Mouse (Mus musculus): ENCODE measurements at regions not wholly inside any gene's neighbourhood (a gene's known extent, or its start where the extent isn't known, plus 50 kb on each side); places are given as distances from the start of the nearest gene placed in this dataset.

- no peak overlapping the region for H3K27ac ChIP-seq (ENCODE audit: low read depth, low read length)
- H3K4me2 ChIP-seq (ENCODE audit: low read depth) = no peak overlapping the region
- no peak for TF ChIP-seq CTCF (IDR thresholded peaks at IDR 0.05; ENCODE audit: low read depth)
- no peaks in the 10 kb centered on the region for H3K4me1 ChIP-seq (ENCODE audit: insufficient read depth)
- no peaks in the 10 kb centered on the region for H3K27me3 ChIP-seq (ENCODE audit: insufficient read depth, low read length)
- 7% methylated on average over 3 of the region's 3 CpGs for WGBS
- no peak overlapping the region for H3K9ac ChIP-seq
- ATAC-seq (no peak), DNase-seq (no peak)
- no peaks in the 10 kb centered on the region for H3K9me3 ChIP-seq (ENCODE audit: low read length)
- H3K4me3 ChIP-seq (ENCODE audit: low read depth, low read length) = no peak overlapping the region
- no peaks in the 10 kb centered on the region for H3K36me3 ChIP-seq (ENCODE audit: insufficient read depth)
Measured at GRCm38 (mm10) chr8:44466409-44467078, 468.7 kb upstream of the Fat1 start.

- Histone ChIP-seq H3K27ac (ENCODE audit: low read depth, low read length) (no peak overlapping the region), H3K36me3 (ENCODE audit: insufficient read depth) (no peaks in the 10 kb centered on the region), H3K27me3 (ENCODE audit: insufficient read depth, low read length) (no peaks in the 10 kb centered on the region), H3K4me3 (ENCODE audit: low read depth, low read length) (no peak overlapping the region), H3K9ac (no peak overlapping the region), H3K4me2 (ENCODE audit: low read depth) (no peak overlapping the region), H3K9me3 (ENCODE audit: low read length) (no peaks in the 10 kb centered on the region), H3K4me1 (ENCODE audit: insufficient read depth) (no peaks in the 10 kb centered on the region)
- no peak for DNase-seq
- no peak for TF ChIP-seq CTCF (IDR thresholded peaks at IDR 0.05; ENCODE audit: low read depth)
- no peak for ATAC-seq
- 65% methylated on average over 1 of the region's 1 CpGs for WGBS
Measured at GRCm38 (mm10) chr8:44512876-44513275, 422.4 kb upstream of the Fat1 start.

DNA sequence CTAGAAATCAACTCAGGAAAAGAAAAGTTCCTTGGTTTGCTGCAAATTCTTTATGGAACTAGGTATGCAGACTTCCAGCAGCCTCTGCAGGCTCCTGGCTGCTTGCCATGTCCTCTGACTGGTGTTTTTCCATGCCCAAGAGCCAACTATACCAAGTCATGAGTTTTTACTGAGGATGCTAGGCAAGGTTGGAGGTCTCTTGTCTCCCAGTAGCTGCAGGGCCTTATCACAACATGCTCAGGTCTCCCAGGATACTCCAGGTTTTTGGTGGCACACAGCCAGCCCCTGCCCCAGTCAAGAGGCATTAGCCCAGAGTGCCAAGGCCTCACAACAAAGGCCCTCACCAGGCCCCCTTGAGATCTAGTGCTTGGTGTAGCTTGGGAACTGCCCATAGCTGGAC lies 409.3 kb upstream of the Fat1 start:
- Histone ChIP-seq H3K27ac (ENCODE audit: low read depth, low read length) (no peak overlapping the region), H3K4me2 (ENCODE audit: low read depth) (no peak overlapping the region), H3K27me3 (ENCODE audit: insufficient read depth, low read length) (no peaks in the 10 kb centered on the region), H3K4me3 (ENCODE audit: low read depth, low read length) (no peak overlapping the region), H3K9ac (no peak overlapping the region), H3K36me3 (ENCODE audit: insufficient read depth) (no peaks in the 10 kb centered on the region), H3K4me1 (ENCODE audit: insufficient read depth) (no peaks in the 10 kb centered on the region), H3K9me3 (ENCODE audit: low read length) (no peaks in the 10 kb centered on the region)
- ATAC-seq (no peak), DNase-seq (no peak)
- TF ChIP-seq CTCF (IDR thresholded peaks at IDR 0.05; ENCODE audit: low read depth) = no peak

DNA sequence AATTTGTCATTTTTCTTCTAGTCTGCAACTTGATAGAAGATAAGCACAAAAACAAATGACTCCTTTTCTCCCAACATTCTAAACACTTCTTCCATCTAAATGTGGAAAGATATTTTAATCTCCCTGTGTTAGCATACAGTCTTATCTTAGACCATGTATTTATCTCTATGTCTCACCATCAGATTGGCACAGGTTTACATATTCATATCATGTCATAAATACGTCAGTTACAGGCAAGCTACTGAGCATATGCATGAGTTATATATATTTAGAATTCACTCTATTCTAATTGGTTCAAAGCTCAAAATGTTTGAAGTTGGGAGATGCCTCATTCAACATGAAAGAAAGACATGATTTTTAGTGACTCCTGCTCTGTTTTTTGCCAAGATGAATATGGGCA lies 405.6 kb upstream of the Fat1 start:
- ATAC-seq (peak; percentile 82), DNase-seq (peak; percentile 4)
- Histone ChIP-seq H3K27ac (ENCODE audit: low read depth, low read length) (no peak overlapping the region), H3K9ac (no peak overlapping the region), H3K27me3 (ENCODE audit: insufficient read depth, low read length) (no peaks in the 10 kb centered on the region), H3K4me3 (ENCODE audit: low read depth, low read length) (no peak overlapping the region), H3K9me3 (ENCODE audit: low read length) (no peaks in the 10 kb centered on the region), H3K4me1 (ENCODE audit: insufficient read depth) (no peaks in the 10 kb centered on the region), H3K4me2 (ENCODE audit: low read depth) (no peak overlapping the region), H3K36me3 (ENCODE audit: insufficient read depth) (no peaks in the 10 kb centered on the region)
- 64% methylated on average over 1 of the region's 1 CpGs for WGBS
- no peak for TF ChIP-seq CTCF (IDR thresholded peaks at IDR 0.05; ENCODE audit: low read depth)

DNA sequence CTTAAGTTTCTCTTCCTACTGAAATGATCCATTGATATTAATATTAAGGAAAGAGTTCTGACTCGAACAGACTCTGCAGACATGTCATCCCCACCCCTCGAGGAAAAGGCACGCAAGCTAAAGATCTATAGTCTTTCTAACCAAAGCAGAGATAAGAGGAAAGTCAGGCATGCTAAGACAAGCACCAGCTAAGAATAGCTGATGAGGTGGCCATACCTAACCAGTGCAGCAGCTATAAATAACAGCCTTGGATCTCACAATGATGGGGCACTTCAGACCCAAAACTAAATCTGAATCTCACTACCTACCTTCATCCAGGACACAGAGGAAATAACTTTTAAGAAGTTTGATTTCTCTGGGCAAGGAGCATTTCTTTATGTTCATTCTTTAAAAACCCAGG lies 386.4 kb upstream of the Fat1 start:
- TF ChIP-seq CTCF (IDR thresholded peaks at IDR 0.05; ENCODE audit: low read depth) = no peak
- Histone ChIP-seq H3K27ac (ENCODE audit: low read depth, low read length) (no peak overlapping the region), H3K27me3 (ENCODE audit: insufficient read depth, low read length) (no peaks in the 10 kb centered on the region), H3K4me2 (ENCODE audit: low read depth) (no peak overlapping the region), H3K9ac (no peak overlapping the region), H3K4me1 (ENCODE audit: insufficient read depth) (no peaks in the 10 kb centered on the region), H3K36me3 (ENCODE audit: insufficient read depth) (no peaks in the 10 kb centered on the region), H3K9me3 (ENCODE audit: low read length) (no peaks in the 10 kb centered on the region), H3K4me3 (ENCODE audit: low read depth, low read length) (no peak overlapping the region)
- ATAC-seq (no peak), DNase-seq (no peak)
- WGBS = 85% methylated on average over 3 of the region's 3 CpGs

DNA sequence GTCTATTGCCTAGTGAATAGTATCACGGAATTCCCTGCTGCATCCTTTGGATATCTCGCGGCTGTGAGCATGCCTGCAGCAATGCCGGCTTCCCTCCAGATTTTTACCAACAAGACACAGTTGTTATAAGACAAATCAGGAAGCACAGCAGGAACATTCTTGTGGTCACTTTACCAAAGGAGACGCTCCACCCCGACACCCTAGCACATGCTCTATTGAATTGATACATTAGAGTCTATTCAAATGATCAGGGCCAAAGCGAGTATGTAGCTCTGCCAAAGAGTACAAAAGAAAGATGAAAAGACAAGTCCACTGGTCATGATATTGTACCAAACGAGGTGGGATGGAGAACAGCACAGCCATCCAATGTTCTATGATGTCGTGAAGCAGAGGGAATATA lies 376.1 kb upstream of the Fat1 start:
- H3K4me3 ChIP-seq (ENCODE audit: low read depth, low read length) = no peak overlapping the region
- no peaks in the 10 kb centered on the region for H3K9me3 ChIP-seq (ENCODE audit: low read length)
- no peak overlapping the region for H3K27ac ChIP-seq (ENCODE audit: low read depth, low read length)
- H3K4me2 ChIP-seq (ENCODE audit: low read depth) = no peak overlapping the region
- H3K27me3 ChIP-seq (ENCODE audit: insufficient read depth, low read length) = no peaks in the 10 kb centered on the region
- 73% methylated on average over 9 of the region's 9 CpGs for WGBS
- no peak for TF ChIP-seq CTCF (IDR thresholded peaks at IDR 0.05; ENCODE audit: low read depth)
- no peaks in the 10 kb centered on the region for H3K4me1 ChIP-seq (ENCODE audit: insufficient read depth)
- H3K36me3 ChIP-seq (ENCODE audit: insufficient read depth) = no peaks in the 10 kb centered on the region
- no peak overlapping the region for H3K9ac ChIP-seq
- no peak for ATAC-seq
- no peak for DNase-seq

DNA sequence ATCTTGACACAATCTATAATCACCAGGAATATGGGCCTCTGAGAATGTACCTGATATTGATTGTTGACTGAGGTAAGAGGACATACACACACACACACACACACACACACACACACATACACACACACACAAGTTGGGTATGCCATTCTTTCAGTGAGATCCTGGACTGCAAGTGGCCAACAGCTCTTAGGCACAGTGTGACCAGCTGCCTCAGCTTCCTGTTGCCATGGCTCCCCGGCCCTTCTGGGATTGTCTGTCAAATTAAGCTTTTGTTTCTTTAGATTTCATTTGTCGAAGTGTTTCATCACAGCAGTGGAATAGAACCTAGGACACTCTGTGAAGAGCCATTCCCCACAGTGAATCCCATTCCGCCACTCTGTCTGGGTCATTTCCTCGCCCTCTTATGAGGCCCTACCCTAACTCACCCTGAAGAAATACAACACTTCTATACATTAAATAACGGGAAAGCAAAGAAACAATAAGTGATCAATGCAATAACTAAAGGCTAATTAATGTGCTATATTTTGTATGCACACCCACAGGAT lies 358.9 kb upstream of the Fat1 start:
- Histone ChIP-seq H3K4me2 (ENCODE audit: low read depth) (no peak overlapping the region), H3K27me3 (ENCODE audit: insufficient read depth, low read length) (no peaks in the 10 kb centered on the region), H3K4me3 (ENCODE audit: low read depth, low read length) (no peak overlapping the region), H3K4me1 (ENCODE audit: insufficient read depth) (no peaks in the 10 kb centered on the region), H3K9ac (no peak overlapping the region), H3K9me3 (ENCODE audit: low read length) (no peaks in the 10 kb centered on the region), H3K36me3 (ENCODE audit: insufficient read depth) (no peaks in the 10 kb centered on the region), H3K27ac (ENCODE audit: low read depth, low read length) (no peak overlapping the region)
- ATAC-seq (no peak), DNase-seq (peak; percentile 8)
- WGBS = 54% methylated on average over 5 of the region's 5 CpGs
- TF ChIP-seq CTCF (IDR thresholded peaks at IDR 0.05; ENCODE audit: low read depth) = no peak

All from forebrain, postnatal 0 days (tissue).